Mouse (Mus musculus): ENCODE results near the gene Lrrc57. TPM values are rescaled to one million over a fixed set of nuclear protein-coding genes. Genes with fewer than 3 reads are reported as not detected.
"Not testable (repeated sequence)": the region's sequence is repeated elsewhere in the genome, so short reads cannot be mapped to it uniquely, and the experiment has no call there.

The Lrrc57 gene
- polyA plus RNA-seq, 1 experiment from 2014 or later = 10.0 TPM

DNA sequence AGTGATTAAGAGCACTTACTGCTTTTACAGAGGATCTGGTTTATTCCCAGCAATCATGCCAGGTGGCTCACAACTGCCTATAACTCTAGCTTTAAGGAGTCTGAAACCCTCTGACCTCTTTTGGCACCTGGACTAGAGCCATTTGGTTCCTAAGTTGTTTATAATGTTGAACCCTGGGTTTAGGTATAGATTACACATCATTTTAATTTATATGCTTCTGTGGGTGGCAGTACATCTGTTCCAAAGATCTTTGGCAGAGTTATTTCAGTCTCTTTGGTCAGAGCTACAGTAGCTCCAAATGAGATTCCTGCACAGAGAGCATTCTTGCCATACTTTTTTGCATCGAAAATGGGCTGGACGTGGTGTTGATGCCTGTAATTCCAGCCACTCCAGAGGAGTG lies 11.6 kb downstream of the Lrrc57 start:
- POLR2A ChIA-PET = no interaction called here
- CTCF ChIA-PET = no interaction called here
- no peak for TF ChIP-seq CTCF (IDR thresholded peaks at IDR 0.05)
- in situ Hi-C loops (cut with MboI; ENCODE audit: low pct_unique_long_range_greater_than_20kb) = no loop called here
- H3K27me3 ChIP-seq = no peaks in the 10 kb centered on the region
- DNase-seq (ENCODE audit: low read depth, low spot score) = no peak
- no peak for ATAC-seq

GRCm38 (mm10) chr2:120592227-120592626 lies 17.1 kb downstream of the Lrrc57 start:
- CTCF ChIA-PET = interaction anchor here (1.2 to 1.3 kb wide), 2 partner anchors 14 to 16 kb away, joined by 3 to 5 read pairs; partner anchors contain the start of gene Haus2
- no peaks in the 10 kb centered on the region for H3K27me3 ChIP-seq
- no peak for TF ChIP-seq CTCF (IDR thresholded peaks at IDR 0.05)
- ATAC-seq (no peak), DNase-seq (ENCODE audit: low read depth, low spot score) (no peak)
- in situ Hi-C loops (cut with MboI; ENCODE audit: low pct_unique_long_range_greater_than_20kb) = no loop called here
- POLR2A ChIA-PET = interaction anchor here (0.6 kb wide), 1 partner anchor 34 kb away, joined by 4 read pairs; no protein-coding TSS in a partner anchor

DNA sequence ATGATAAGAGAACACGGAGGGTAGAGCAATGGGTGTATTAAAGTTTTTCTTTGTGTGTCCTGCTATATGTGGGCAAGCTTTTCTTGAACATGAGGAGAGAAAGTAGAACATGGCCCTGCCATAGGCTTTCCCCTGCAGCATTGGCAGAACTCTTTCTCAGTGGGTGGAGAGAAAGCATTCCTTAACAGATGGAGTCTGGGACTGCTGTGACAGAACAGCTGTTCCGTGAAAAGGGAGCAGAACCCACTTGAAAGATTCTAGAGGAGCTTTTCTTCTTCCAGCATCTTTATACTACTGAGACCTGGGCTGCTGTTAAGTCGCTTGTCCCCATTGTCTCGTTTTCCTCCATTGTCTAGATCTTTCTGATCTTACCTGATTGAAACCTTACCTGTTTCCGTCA lies 19.6 kb downstream of the Lrrc57 start:
- no peaks in the 10 kb centered on the region for H3K27me3 ChIP-seq
- in situ Hi-C loops (cut with MboI; ENCODE audit: low pct_unique_long_range_greater_than_20kb) = no loop called here
- ChIA-PET CTCF (interaction anchor here (1.9 kb wide), 1 partner anchor 13 kb away, joined by 5 read pairs; no protein-coding TSS in a partner anchor), POLR2A (no interaction called here)
- no peak for ATAC-seq
- TF ChIP-seq CTCF (IDR thresholded peaks at IDR 0.05) = no peak
- no peak for DNase-seq (ENCODE audit: low read depth, low spot score)

GRCm38 (mm10) chr2:120578286-120578685 lies 31.0 kb downstream of the Lrrc57 start:
- in situ Hi-C loops (cut with MboI; ENCODE audit: low pct_unique_long_range_greater_than_20kb) = no loop called here
- H3K27me3 ChIP-seq = no peaks in the 10 kb centered on the region
- no peak for ATAC-seq
- DNase-seq (ENCODE audit: low read depth, low spot score) = no peak
- POLR2A ChIA-PET = no interaction called here
- CTCF ChIA-PET = no interaction called here
- no peak for TF ChIP-seq CTCF (IDR thresholded peaks at IDR 0.05)

DNA sequence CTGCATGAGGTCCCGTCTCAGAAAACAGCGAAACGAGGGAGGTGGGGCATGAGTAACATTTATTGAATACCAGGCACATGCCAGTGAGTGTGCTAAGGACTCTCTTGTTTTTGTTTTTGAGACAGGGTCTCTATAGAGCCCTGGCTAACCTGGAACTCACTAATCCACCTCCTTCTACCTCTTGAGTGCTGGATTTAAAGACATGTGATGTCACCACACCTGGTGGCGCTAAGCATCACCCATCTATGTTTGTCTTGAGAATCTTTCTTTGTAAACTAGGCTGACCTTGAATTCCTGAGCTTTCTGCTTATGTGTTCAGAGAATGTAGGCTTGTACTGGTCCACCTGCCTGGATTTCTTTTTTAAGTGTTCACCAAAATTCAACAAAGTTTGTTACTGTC lies 31.5 kb downstream of the Lrrc57 start:
- ChIA-PET POLR2A (no interaction called here), CTCF (no interaction called here)
- no peak for TF ChIP-seq CTCF (IDR thresholded peaks at IDR 0.05)
- no peaks in the 10 kb centered on the region for H3K27me3 ChIP-seq
- no peak for DNase-seq (ENCODE audit: low read depth, low spot score)
- in situ Hi-C loops (cut with MboI; ENCODE audit: low pct_unique_long_range_greater_than_20kb) = no loop called here
- ATAC-seq = no peak

GRCm38 (mm10) chr2:120575978-120576377 lies 33.3 kb downstream of the Lrrc57 start:
- no peak for TF ChIP-seq CTCF (IDR thresholded peaks at IDR 0.05)
- ChIA-PET CTCF (no interaction called here), POLR2A (no interaction called here)
- in situ Hi-C loops (cut with MboI; ENCODE audit: low pct_unique_long_range_greater_than_20kb) = no loop called here
- DNase-seq (ENCODE audit: low read depth, low spot score) (no peak), ATAC-seq (no peak)
- H3K27me3 ChIP-seq = no peaks in the 10 kb centered on the region

GRCm38 (mm10) chr2:120575121-120575520 lies 34.2 kb downstream of the Lrrc57 start:
- POLR2A ChIA-PET = no interaction called here

GRCm38 (mm10) chr2:120572161-120572560 lies 37.2 kb downstream of the Lrrc57 start:
- POLR2A ChIA-PET; DNase-seq (ENCODE audit: low read depth, low spot score); in situ Hi-C loops (cut with MboI; ENCODE audit: low pct_unique_long_range_greater_than_20kb); ATAC-seq; H3K27me3 ChIP-seq: not testable (repeated sequence)
- CTCF ChIA-PET = interaction anchor here (1.5 kb wide), 1 partner anchor 36 kb away, joined by 3 read pairs; no protein-coding TSS in a partner anchor

More at GRCm38 (mm10) chr2:120575121-120575520, 34.2 kb downstream of the Lrrc57 start:
- in situ Hi-C loops (cut with MboI; ENCODE audit: low pct_unique_long_range_greater_than_20kb) = no loop called here
- DNase-seq (ENCODE audit: low read depth, low spot score) = no peak
- no peak for TF ChIP-seq CTCF (IDR thresholded peaks at IDR 0.05)
- no peaks in the 10 kb centered on the region for H3K27me3 ChIP-seq
- CTCF ChIA-PET = no interaction called here
- ATAC-seq = no peak

DNA sequence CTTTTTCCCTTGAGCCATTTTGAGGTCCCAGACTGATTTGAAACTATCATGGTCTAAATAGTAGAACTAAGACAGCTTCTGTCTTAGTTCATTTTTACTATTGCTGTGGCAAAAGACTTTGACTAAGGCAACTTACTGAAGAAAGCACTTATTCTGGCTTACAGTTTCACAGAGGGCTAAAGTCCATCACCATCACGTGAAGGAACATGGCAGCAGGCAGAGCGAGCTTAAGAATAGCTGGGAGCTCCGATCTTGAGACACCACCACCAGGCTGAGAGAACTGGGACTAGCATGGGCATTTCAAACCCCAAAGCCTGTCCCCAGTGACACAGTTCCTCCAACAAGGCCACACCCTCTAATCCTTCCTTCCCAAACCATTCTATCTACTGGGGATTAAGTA lies 38.2 kb downstream of the Lrrc57 start:
- no peak for ATAC-seq
- TF ChIP-seq CTCF (IDR thresholded peaks at IDR 0.05) = no peak
- CTCF ChIA-PET = interaction anchor here (1.5 kb wide), 1 partner anchor 38 kb away, joined by 3 read pairs; no protein-coding TSS in a partner anchor
- no peaks in the 10 kb centered on the region for H3K27me3 ChIP-seq
- POLR2A ChIA-PET = interaction anchor here (0.6 kb wide), 1 partner anchor 165 kb away, joined by 9 read pairs; no protein-coding TSS in a partner anchor
- no peak for DNase-seq (ENCODE audit: low read depth, low spot score)
- in situ Hi-C loops (cut with MboI; ENCODE audit: low pct_unique_long_range_greater_than_20kb) = no loop called here

DNA sequence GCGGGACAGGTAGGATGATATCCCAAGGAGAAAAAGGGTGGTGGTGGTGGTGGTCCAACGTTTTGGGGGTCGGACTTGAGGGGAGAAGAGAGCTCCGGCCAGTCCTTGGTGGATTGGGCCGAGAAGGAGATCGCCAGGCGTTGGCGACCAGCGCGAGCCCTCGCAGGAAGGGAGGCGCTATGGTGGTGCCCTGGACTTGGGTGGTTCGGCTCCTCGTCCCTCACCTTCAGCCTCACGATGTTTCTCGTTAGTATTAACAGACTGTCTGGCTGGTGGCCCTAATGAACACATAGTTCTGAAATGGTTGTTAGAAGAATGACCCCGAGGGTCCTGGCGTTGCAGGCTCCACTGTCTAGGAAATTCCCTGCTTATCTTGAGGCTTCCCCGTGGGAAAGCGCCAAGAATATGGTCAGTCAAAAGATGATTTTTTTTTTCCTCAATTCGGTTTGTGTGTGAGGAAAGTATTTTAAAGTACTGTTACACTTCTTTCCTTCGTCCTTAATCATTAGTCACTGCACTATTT lies 41.5 kb downstream of the Lrrc57 start:
- no peaks in the 10 kb centered on the region for H3K27me3 ChIP-seq
- ATAC-seq (peak; percentile 79), DNase-seq (ENCODE audit: low read depth, low spot score) (no peak)
- TF ChIP-seq CTCF (IDR thresholded peaks at IDR 0.05) = no peak
- ChIA-PET POLR2A (interaction anchor here (0.6 to 1.5 kb wide), 2 partner anchors 13 to 1117 kb away, joined by 3 read pairs; no protein-coding TSS in a partner anchor), CTCF (interaction anchor here (1.3 kb wide), 1 partner anchor 40 kb away, joined by 4 read pairs; no protein-coding TSS in a partner anchor)
- in situ Hi-C loops (cut with MboI; ENCODE audit: low pct_unique_long_range_greater_than_20kb) = no loop called here

DNA sequence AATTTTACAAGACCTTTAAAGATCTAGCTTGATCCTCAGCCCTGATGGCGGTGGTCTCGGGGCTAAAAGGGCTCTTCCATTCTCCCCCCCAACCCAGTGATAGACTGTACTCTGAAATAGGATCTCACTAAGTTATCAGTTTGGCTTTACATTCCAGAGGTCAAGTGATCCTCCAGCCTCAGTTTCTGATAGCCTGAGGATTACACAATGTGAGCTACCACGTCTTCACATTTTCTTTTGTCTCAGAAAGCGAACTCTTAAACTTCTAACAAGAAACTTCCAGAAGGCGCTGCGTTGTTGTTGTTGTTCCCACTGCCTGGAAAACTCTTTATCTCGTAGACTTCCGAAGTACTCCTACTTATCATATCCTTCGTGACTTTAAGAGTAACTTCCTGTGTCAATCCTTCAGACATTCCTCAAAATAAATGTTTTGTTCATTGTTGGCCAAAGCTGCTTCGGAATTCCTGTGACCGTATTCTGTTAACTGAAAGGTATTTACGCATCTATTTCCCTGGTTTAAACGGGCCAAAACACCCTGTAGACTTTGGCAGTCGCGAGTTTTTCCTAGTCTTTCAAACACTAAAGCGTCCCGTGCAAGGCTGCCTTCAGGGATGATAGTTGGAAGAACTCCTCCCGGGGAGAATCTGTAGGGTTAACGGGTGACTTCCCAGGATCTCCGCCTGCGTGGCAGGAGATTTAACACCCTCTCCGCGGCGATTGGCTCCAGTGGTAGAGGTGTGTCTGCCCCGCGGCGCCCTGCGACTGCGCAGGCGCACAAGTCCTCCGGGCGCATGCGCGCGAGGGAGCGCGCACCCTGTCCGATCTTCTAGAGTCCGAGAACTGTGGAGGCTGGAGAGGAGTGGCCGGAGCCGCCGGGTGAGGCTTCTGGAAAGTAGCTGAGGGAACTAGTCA lies 42.2 kb downstream of the Lrrc57 start, which contains the start of gene Snap23:
Gene Snap23 (plus strand): TSS at position 786 of the 912 bp plus-strand sequence.
- CTCF ChIA-PET = interaction anchor here (1.3 kb wide), 1 partner anchor 41 kb away, joined by 4 read pairs; no protein-coding TSS in a partner anchor
- POLR2A ChIA-PET = interaction anchor here (1.5 kb wide), 1 partner anchor 13 kb away, joined by 3 read pairs; no protein-coding TSS in a partner anchor
- in situ Hi-C loops (cut with MboI; ENCODE audit: low pct_unique_long_range_greater_than_20kb) = no loop called here
- no peak for TF ChIP-seq CTCF (IDR thresholded peaks at IDR 0.05)
- peak; percentile 89 for DNase-seq (ENCODE audit: low read depth, low spot score)
- ATAC-seq = peak; percentile 86
- no peaks in the 10 kb centered on the region for H3K27me3 ChIP-seq
